Mouse (Mus musculus) layer of hippocampus, adult 18-20 months (tissue): Measurements from ENCODE around the gene Uba2. TPM values are rescaled to one million over a fixed set of nuclear protein-coding genes. Genes with fewer than 3 reads are reported as not detected.

Experiments used
- DNase-seq, 2 experiments: peaks; one replicate each; pipeline ENCODE4 v3.0.0; 2022; ENCODE audit warnings: low spot score in 2 of 2
- total RNA-seq, 2 experiments: library from RNA; stranded (reverse); gene quantifications; 2 replicates each; pipeline ENCODE4 v1.2.3; 2021

Uba2 gene
- total RNA-seq, 2 experiments from 2014 or later: 87.2 TPM

DNA sequence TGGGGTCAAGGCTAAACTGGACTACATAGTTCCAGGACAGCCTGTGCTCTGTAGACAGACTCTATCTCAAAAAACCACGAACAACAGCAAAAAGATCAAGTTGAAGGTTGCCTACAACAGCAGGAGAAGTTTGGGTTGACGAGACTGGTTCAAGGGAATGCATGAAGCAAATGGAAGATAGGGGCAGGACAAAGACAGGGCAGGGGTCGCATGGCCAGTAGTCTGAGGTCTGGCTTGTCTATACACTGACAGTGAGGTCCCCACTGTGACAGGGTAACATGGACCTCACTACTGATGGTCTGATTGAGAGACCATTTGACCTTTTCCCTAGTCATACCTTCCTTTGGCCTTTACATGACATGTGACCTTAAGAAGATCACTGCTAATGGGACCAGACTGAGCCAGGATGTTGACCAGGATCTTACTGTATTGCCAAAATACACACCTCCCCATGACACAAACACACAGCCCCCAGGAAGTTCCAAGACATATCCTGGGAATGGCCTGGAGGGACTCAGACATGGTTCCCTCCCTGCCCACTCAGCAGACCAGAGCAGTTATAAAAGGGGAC lies 74.4 kb downstream of the Uba2 start, which contains the start of gene Scgb1b30:
Gene Scgb1b30 (plus strand): TSS at position 521 of the 571 bp plus-strand sequence.
- no peak for DNase-seq

Other genes with a start within 250 kb of the Uba2 start
- not detected for gene Scgb2b26, start 224.6 kb downstream of the Uba2 start, total RNA-seq
- gene Scgb2b27, start 155.7 kb downstream of the Uba2 start, total RNA-seq: not detected
- gene Scgb1b27, start 148.1 kb downstream of the Uba2 start, total RNA-seq: not detected
- gene Scgb1b30, start 74.2 kb downstream of the Uba2 start, total RNA-seq: not detected
- gene Wtip, start 36.3 kb downstream of the Uba2 start, total RNA-seq: 10 to 100 TPM in 1 of 2 experiments, 1 to 10 TPM in 1; 9.5 to 11.6 TPM
- 10 to 100 TPM; 22.4 to 24.5 TPM for gene Pdcd2l, start 27.1 kb upstream of the Uba2 start, total RNA-seq
- gene Gpi1, start 60.7 kb upstream of the Uba2 start, total RNA-seq: 100 to 1,000 TPM; 785 to 815 TPM
- not detected for gene Gm6096, start 81.4 kb upstream of the Uba2 start, total RNA-seq
- 10 to 100 TPM; 31.9 to 33.6 TPM for gene 4931406P16Rik, start 144.0 kb upstream of the Uba2 start, total RNA-seq
- 10 to 100 TPM; 89.8 to 94.0 TPM for gene Lsm14a, start 223.7 kb upstream of the Uba2 start, total RNA-seq